Mouse (Mus musculus) liver, embryonic 11.5 days (tissue): ENCODE measurements at regions not wholly inside any gene's neighbourhood (a gene's known extent, or its start where the extent isn't known, plus 50 kb on each side); places are given as distances from the start of the nearest gene placed in this dataset.

ENCODE experiments used
- ATAC-seq: fragments of 200-750 bp; cut with Nextera tagmentation; replicated peaks from 2 replicates; pipeline ENCODE4 v1.8.0; 2017; ENCODE audit warnings: moderate number of reproducible peaks, mild to moderate bottlenecking, moderate TSS enrichment, moderate library complexity; ENCODE audit not compliant: low FRiP score
- DNase-seq: peaks from one replicate; pipeline ENCODE4 v3.0.0-alpha.2; 2017; ENCODE audit warnings: low spot score
- H3K27ac ChIP-seq: fragments of 300-500 bp; sonication (generic); 2 replicates; pipeline ENCODE4 v1.5.1; 2014; ENCODE audit warnings: mild to moderate bottlenecking, low read depth, low read length, control low read depth
- H3K27me3 ChIP-seq: fragments of 300-500 bp; sonication (generic); replicated peaks from 2 replicates; pipeline ENCODE4 v1.6.1; 2014; ENCODE audit warnings: low read length, mixed read lengths; ENCODE audit not compliant: control insufficient read depth, insufficient read depth
- H3K36me3 ChIP-seq: fragments of 300-500 bp; sonication (generic); 2 replicates; pipeline ENCODE4 v1.6.1; 2014; ENCODE audit warnings: mild to moderate bottlenecking, low read length, moderate library complexity, mixed read lengths; ENCODE audit not compliant: control insufficient read depth, insufficient read depth
- H3K4me1 ChIP-seq: fragments of 300-500 bp; sonication (generic); replicated peaks from 2 replicates; pipeline ENCODE4 v1.6.1; 2014; ENCODE audit warnings: low read length, mixed read lengths; ENCODE audit not compliant: control insufficient read depth, insufficient read depth
- H3K4me2 ChIP-seq: fragments of 300-500 bp; sonication (generic); 2 replicates; pipeline ENCODE4 v1.6.1; 2014; ENCODE audit warnings: mild to moderate bottlenecking, control low read depth, moderate library complexity
- H3K4me3 ChIP-seq: fragments of 300-500 bp; sonication (generic); 2 replicates; pipeline ENCODE4 v1.5.1; 2014; ENCODE audit warnings: low read depth, low read length, control low read depth
- H3K9ac ChIP-seq: fragments of 300-500 bp; sonication (generic); 2 replicates; pipeline ENCODE4 v1.6.1; 2014; ENCODE audit warnings: low read depth, low read length, control low read depth
- H3K9me3 ChIP-seq: fragments of 300-500 bp; sonication (generic); 2 replicates; pipeline ENCODE4 v1.6.1; 2016; ENCODE audit warnings: low read length, inconsistent platforms, mixed read lengths; ENCODE audit not compliant: control insufficient read depth
- WGBS: fragments of 180-500 bp; shearing (Covaris S2); extraction: QIAGEN DNeasy Blood & Tissue Kit; methylation state at CpG from one replicate; pipeline ENCODE4 v1.1.7; 2014; 5-methylcytosine and 5-hydroxymethylcytosine counted together

GRCm38 (mm10) chr8:128212223-128212622, 146.2 kb upstream of the Nrp1 start:
- WGBS, result 75% methylated on average over 3 of the region's 3 CpGs
- H3K4me2 ChIP-seq, result no peak overlapping the region
- H3K9ac ChIP-seq, result no peak overlapping the region
- H3K9me3 ChIP-seq, result no peaks in the 10 kb centered on the region
- H3K27ac ChIP-seq, result no peak overlapping the region
- H3K27me3 ChIP-seq, result no peaks in the 10 kb centered on the region
- DNase-seq (no peak), ATAC-seq (no peak)
- no peaks in the 10 kb centered on the region for H3K36me3 ChIP-seq
- H3K4me3 ChIP-seq, result no peak overlapping the region
- H3K4me1 ChIP-seq, result no peaks in the 10 kb centered on the region

- no peak for ATAC-seq
- Histone ChIP-seq H3K9me3 (no peaks in the 10 kb centered on the region), H3K4me3 (no peak overlapping the region), H3K4me1 (no peaks in the 10 kb centered on the region), H3K9ac (no peak overlapping the region), H3K27me3 (no peaks in the 10 kb centered on the region), H3K36me3 (no peaks in the 10 kb centered on the region), H3K4me2 (no peak overlapping the region), H3K27ac (no peak overlapping the region)
- DNase-seq, result no peak
- 65% methylated on average over 2 of the region's 2 CpGs for WGBS
Measured at GRCm38 (mm10) chr8:128214256-128214655, 144.1 kb upstream of the Nrp1 start.

- H3K9ac ChIP-seq, result no peak overlapping the region
- H3K9me3 ChIP-seq, result no peaks in the 10 kb centered on the region
- H3K27ac ChIP-seq, result no peak overlapping the region
- no peaks in the 10 kb centered on the region for H3K27me3 ChIP-seq
- H3K36me3 ChIP-seq, result no peaks in the 10 kb centered on the region
- no peak overlapping the region for H3K4me3 ChIP-seq
- no peak overlapping the region for H3K4me2 ChIP-seq
- WGBS, result 61% methylated on average over 2 of the region's 2 CpGs
- DNase-seq (no peak), ATAC-seq (no peak)
- H3K4me1 ChIP-seq, result no peaks in the 10 kb centered on the region
Measured at GRCm38 (mm10) chr8:128218886-128219285, 139.5 kb upstream of the Nrp1 start.

- Histone ChIP-seq H3K9ac (no peak overlapping the region), H3K4me3 (no peak overlapping the region), H3K36me3 (no peaks in the 10 kb centered on the region), H3K9me3 (no peaks in the 10 kb centered on the region), H3K4me2 (no peak overlapping the region), H3K27ac (no peak overlapping the region), H3K27me3 (no peaks in the 10 kb centered on the region), H3K4me1 (no peaks in the 10 kb centered on the region)
- DNase-seq, result no peak
- ATAC-seq, result no peak
Measured at GRCm38 (mm10) chr8:128219539-128219938, 138.9 kb upstream of the Nrp1 start.

- H3K27ac ChIP-seq, result no peak overlapping the region
- no peak overlapping the region for H3K4me2 ChIP-seq
- H3K4me3 ChIP-seq, result no peak overlapping the region
- 87% methylated on average over 1 of the region's 1 CpGs for WGBS
- H3K9ac ChIP-seq, result no peak overlapping the region
- no peaks in the 10 kb centered on the region for H3K9me3 ChIP-seq
- ATAC-seq, result no peak
- DNase-seq, result no peak
- H3K4me1 ChIP-seq, result no peaks in the 10 kb centered on the region
- no peaks in the 10 kb centered on the region for H3K27me3 ChIP-seq
- no peaks in the 10 kb centered on the region for H3K36me3 ChIP-seq
Measured at GRCm38 (mm10) chr8:128223092-128223491, 135.3 kb upstream of the Nrp1 start.

- no peak overlapping the region for H3K4me3 ChIP-seq
- H3K27me3 ChIP-seq, result no peaks in the 10 kb centered on the region
- no peaks in the 10 kb centered on the region for H3K36me3 ChIP-seq
- no peaks in the 10 kb centered on the region for H3K9me3 ChIP-seq
- no peak for ATAC-seq
- DNase-seq, result no peak
- no peaks in the 10 kb centered on the region for H3K4me1 ChIP-seq
- H3K9ac ChIP-seq, result no peak overlapping the region
- H3K27ac ChIP-seq, result no peak overlapping the region
- H3K4me2 ChIP-seq, result no peak overlapping the region
Measured at GRCm38 (mm10) chr8:128223522-128223921, 134.9 kb upstream of the Nrp1 start.

- Histone ChIP-seq H3K9ac (no peak overlapping the region), H3K9me3 (no peaks in the 10 kb centered on the region), H3K36me3 (no peaks in the 10 kb centered on the region), H3K4me2 (no peak overlapping the region), H3K27ac (no peak overlapping the region), H3K27me3 (no peaks in the 10 kb centered on the region), H3K4me3 (no peak overlapping the region), H3K4me1 (no peaks in the 10 kb centered on the region)
- no peak for DNase-seq
- WGBS, result 86% methylated on average over 2 of the region's 2 CpGs
- no peak for ATAC-seq
Measured at GRCm38 (mm10) chr8:128225123-128225522, 133.3 kb upstream of the Nrp1 start.

- ATAC-seq (no peak), DNase-seq (no peak)
- no peaks in the 10 kb centered on the region for H3K9me3 ChIP-seq
- no peaks in the 10 kb centered on the region for H3K4me1 ChIP-seq
- H3K4me2 ChIP-seq, result no peak overlapping the region
- no peak overlapping the region for H3K27ac ChIP-seq
- no peak overlapping the region for H3K9ac ChIP-seq
- no peaks in the 10 kb centered on the region for H3K36me3 ChIP-seq
- no peak overlapping the region for H3K4me3 ChIP-seq
- 72% methylated on average over 11 of the region's 11 CpGs for WGBS
- H3K27me3 ChIP-seq, result no peaks in the 10 kb centered on the region
Measured at GRCm38 (mm10) chr8:128235071-128235470, 123.3 kb upstream of the Nrp1 start.

GRCm38 (mm10) chr8:128235527-128235926, 122.9 kb upstream of the Nrp1 start:
- WGBS, result 52% methylated on average over 5 of the region's 5 CpGs
- no peak for DNase-seq
- Histone ChIP-seq H3K9ac (no peak overlapping the region), H3K4me3 (no peak overlapping the region), H3K4me2 (no peak overlapping the region), H3K27ac (no peak overlapping the region), H3K36me3 (no peaks in the 10 kb centered on the region), H3K27me3 (no peaks in the 10 kb centered on the region), H3K4me1 (no peaks in the 10 kb centered on the region), H3K9me3 (no peaks in the 10 kb centered on the region)
- no peak for ATAC-seq
